Mouse (Mus musculus) midbrain, embryonic 11.5 days (tissue): Measurements from ENCODE around the gene Gm10118. TPM values are rescaled to one million over a fixed set of nuclear protein-coding genes. Genes with fewer than 3 reads are reported as not detected.

Experiments used
- ATAC-seq: fragments of 200-750 bp; cut with Nextera tagmentation; 2 replicates; pipeline ENCODE4 v1.8.0; 2017; ENCODE audit warnings: moderate TSS enrichment, moderate library complexity; ENCODE audit not compliant: low FRiP score
- DNase-seq: peaks from one replicate; pipeline ENCODE4 v3.0.0; 2015; ENCODE audit warnings: low spot score; ENCODE audit errors: missing footprints
- H3K27ac ChIP-seq: fragments of 300-500 bp; sonication (generic); 2 replicates; pipeline ENCODE4 v1.5.1; 2014; ENCODE audit warnings: low read depth, low read length
- H3K27me3 ChIP-seq: fragments of 300-500 bp; sonication (generic); 2 replicates; pipeline ENCODE4 v1.6.1; 2014; ENCODE audit warnings: mild to moderate bottlenecking, low read length, moderate library complexity, mixed read lengths; ENCODE audit not compliant: control insufficient read depth, insufficient read depth
- H3K36me3 ChIP-seq: fragments of 300-500 bp; sonication (generic); 2 replicates; pipeline ENCODE4 v1.6.1; 2014; ENCODE audit warnings: mild to moderate bottlenecking, low read length, moderate library complexity, mixed read lengths; ENCODE audit not compliant: control insufficient read depth, insufficient read depth
- H3K4me1 ChIP-seq: fragments of 300-500 bp; sonication (generic); 2 replicates; pipeline ENCODE4 v1.6.1; 2014; ENCODE audit warnings: low read length; ENCODE audit not compliant: control insufficient read depth, insufficient read depth
- H3K4me2 ChIP-seq: fragments of 300-500 bp; sonication (generic); 2 replicates; pipeline ENCODE4 v1.6.1; 2014; ENCODE audit warnings: mild to moderate bottlenecking, moderate library complexity
- H3K4me3 ChIP-seq: fragments of 300-500 bp; sonication (generic); 2 replicates; pipeline ENCODE4 v1.5.1; 2014; ENCODE audit warnings: low read depth, low read length
- H3K9ac ChIP-seq: fragments of 300-500 bp; sonication (generic); 2 replicates; pipeline ENCODE4 v1.6.1; 2014; ENCODE audit warnings: low read length
- H3K9me3 ChIP-seq: fragments of 300-500 bp; sonication (generic); 2 replicates; pipeline ENCODE4 v1.6.1; 2016; ENCODE audit warnings: low read length; ENCODE audit not compliant: control insufficient read depth
- WGBS: fragments of 180-500 bp; shearing (Covaris S2); extraction: QIAGEN DNeasy Blood & Tissue Kit; methylation state at CpG from one replicate; pipeline ENCODE4 v1.1.7; 2014; 5-methylcytosine and 5-hydroxymethylcytosine counted together
- polyA plus RNA-seq: library from polyadenylated mRNA; unstranded; fragments of >200 nt; fragmentation: Nextera tagmentation; extraction: Ambion mirVana; gene quantifications from 2 replicates; pipeline ENCODE4 v1.2.1, GENCODE M21; 2014

The Gm10118 gene
- polyA plus RNA-seq, result 0.07 and 0.12 TPM in 2 replicates

- no peak within 1 kb of the TSS for H3K4me2 ChIP-seq
- H3K27me3 ChIP-seq, result no peaks in the 10 kb centered on the region
- no peak within 1 kb of the TSS for H3K4me3 ChIP-seq
- DNase-seq (no peak), ATAC-seq (no peak)
- H3K27ac ChIP-seq, result no peak within 1 kb of the TSS
- H3K9ac ChIP-seq, result no peak within 1 kb of the TSS
- H3K36me3 ChIP-seq, result no peaks in the 10 kb centered on the region
- H3K9me3 ChIP-seq, result no peaks in the 10 kb centered on the region
- no peaks in the 10 kb centered on the region for H3K4me1 ChIP-seq
Measured at GRCm38 (mm10) chr10:63927334-63927733, at the start of gene Gm10118. Gm10118 (minus strand) TSS chr10:63927434.

- Histone ChIP-seq H3K27ac (no peak overlapping the region), H3K36me3 (no peaks in the 10 kb centered on the region), H3K9me3 (no peaks in the 10 kb centered on the region), H3K4me1 (no peaks in the 10 kb centered on the region), H3K4me2 (no peak overlapping the region), H3K9ac (no peak overlapping the region), H3K4me3 (no peak overlapping the region), H3K27me3 (no peaks in the 10 kb centered on the region)
- DNase-seq (no peak), ATAC-seq (no peak)
- WGBS, result 93% methylated on average over 2 of the region's 2 CpGs
Measured at GRCm38 (mm10) chr10:63972300-63972699, 45.1 kb upstream of the Gm10118 start.

- peak; percentile 83 for DNase-seq
- WGBS, result 27% methylated on average over 6 of the region's 7 CpGs
Measured at GRCm38 (mm10) chr10:63954308-63954930, 27.2 kb upstream of the Gm10118 start.

GRCm38 (mm10) chr10:63951481-63951880 lies 24.2 kb upstream of the Gm10118 start:
- ATAC-seq (no peak), DNase-seq (no peak)
- Histone ChIP-seq H3K27ac (no peak overlapping the region), H3K4me2 (no peak overlapping the region), H3K4me1 (no peaks in the 10 kb centered on the region), H3K36me3 (no peaks in the 10 kb centered on the region), H3K9me3 (no peaks in the 10 kb centered on the region), H3K9ac (no peak overlapping the region), H3K27me3 (no peaks in the 10 kb centered on the region), H3K4me3 (no peak overlapping the region)
- 96% methylated on average over 1 of the region's 1 CpGs for WGBS

More at GRCm38 (mm10) chr10:63954308-63954930, 27.2 kb upstream of the Gm10118 start:
- Histone ChIP-seq H3K9ac (no peak overlapping the region), H3K27ac (no peak overlapping the region), H3K4me1 (no peaks in the 10 kb centered on the region), H3K9me3 (no peaks in the 10 kb centered on the region), H3K4me2 (no peak overlapping the region), H3K36me3 (no peaks in the 10 kb centered on the region), H3K4me3 (no peak overlapping the region), H3K27me3 (no peaks in the 10 kb centered on the region)
- peak; percentile 42; the same call in 1 of the 2 replicates for ATAC-seq

GRCm38 (mm10) chr10:63950867-63951266 lies 23.6 kb upstream of the Gm10118 start:
- Histone ChIP-seq H3K9me3 (no peaks in the 10 kb centered on the region), H3K27ac (no peak overlapping the region), H3K4me2 (no peak overlapping the region), H3K4me3 (no peak overlapping the region), H3K4me1 (no peaks in the 10 kb centered on the region), H3K27me3 (no peaks in the 10 kb centered on the region), H3K36me3 (no peaks in the 10 kb centered on the region), H3K9ac (no peak overlapping the region)
- ATAC-seq (no peak), DNase-seq (no peak)
- WGBS, result 78% methylated on average over 8 of the region's 8 CpGs

GRCm38 (mm10) chr10:63947266-63947665 lies 20.0 kb upstream of the Gm10118 start:
- H3K4me3 ChIP-seq, result no peak overlapping the region
- no peak overlapping the region for H3K4me2 ChIP-seq
- 71% methylated on average over 4 of the region's 4 CpGs for WGBS
- no peak for ATAC-seq
- DNase-seq, result no peak
- no peak overlapping the region for H3K9ac ChIP-seq
- H3K4me1 ChIP-seq, result no peaks in the 10 kb centered on the region
- no peaks in the 10 kb centered on the region for H3K36me3 ChIP-seq
- H3K9me3 ChIP-seq, result no peaks in the 10 kb centered on the region
- H3K27ac ChIP-seq, result no peak overlapping the region
- no peaks in the 10 kb centered on the region for H3K27me3 ChIP-seq

- 74% methylated on average over 3 of the region's 3 CpGs for WGBS
- H3K27ac ChIP-seq, result no peak overlapping the region
- H3K4me3 ChIP-seq, result no peak overlapping the region
- ATAC-seq (no peak), DNase-seq (no peak)
- H3K27me3 ChIP-seq, result no peaks in the 10 kb centered on the region
- H3K36me3 ChIP-seq, result no peaks in the 10 kb centered on the region
- H3K9me3 ChIP-seq, result no peaks in the 10 kb centered on the region
- H3K4me1 ChIP-seq, result no peaks in the 10 kb centered on the region
- H3K4me2 ChIP-seq, result no peak overlapping the region
- H3K9ac ChIP-seq, result no peak overlapping the region
Measured at GRCm38 (mm10) chr10:63945534-63945933, 18.3 kb upstream of the Gm10118 start.

GRCm38 (mm10) chr10:63933946-63934345 lies 6.7 kb upstream of the Gm10118 start:
- WGBS, result 83% methylated on average over 5 of the region's 5 CpGs
- no peaks in the 10 kb centered on the region for H3K36me3 ChIP-seq
- H3K27me3 ChIP-seq, result no peaks in the 10 kb centered on the region
- no peak for ATAC-seq
- H3K27ac ChIP-seq, result no peak overlapping the region
- no peak overlapping the region for H3K4me3 ChIP-seq
- no peak overlapping the region for H3K9ac ChIP-seq
- no peak overlapping the region for H3K4me2 ChIP-seq
- H3K4me1 ChIP-seq, result no peaks in the 10 kb centered on the region
- DNase-seq, result no peak
- H3K9me3 ChIP-seq, result no peaks in the 10 kb centered on the region

- DNase-seq (no peak), ATAC-seq (no peak)
- H3K27ac ChIP-seq, result no peak overlapping the region
- no peaks in the 10 kb centered on the region for H3K9me3 ChIP-seq
- no peaks in the 10 kb centered on the region for H3K4me1 ChIP-seq
- H3K4me2 ChIP-seq, result no peak overlapping the region
- no peak overlapping the region for H3K4me3 ChIP-seq
- H3K36me3 ChIP-seq, result no peaks in the 10 kb centered on the region
- H3K27me3 ChIP-seq, result no peaks in the 10 kb centered on the region
- no peak overlapping the region for H3K9ac ChIP-seq
Measured at GRCm38 (mm10) chr10:63908878-63909277, 18.4 kb downstream of the Gm10118 start.
